Mouse (Mus musculus) neural tube, embryonic 11.5 days (tissue): Measurements from ENCODE around the gene Exosc8. TPM values are rescaled to one million over a fixed set of nuclear protein-coding genes. Genes with fewer than 3 reads are reported as not detected.

Experiments
- ATAC-seq: fragments of 200-750 bp; cut with Nextera tagmentation; 2 replicates; pipeline ENCODE4 v1.8.0; 2017; ENCODE audit warnings: moderate number of reproducible peaks, mild to moderate bottlenecking, moderate TSS enrichment, moderate library complexity; ENCODE audit not compliant: insufficient read depth, low FRiP score, low TSS enrichment
- DNase-seq: peaks from one replicate; pipeline ENCODE4 v3.0.0-alpha.2; 2015; ENCODE audit warnings: low spot score
- H3K27ac ChIP-seq: fragments of 300-500 bp; sonication (generic); 2 replicates; pipeline ENCODE4 v1.5.1; 2014; ENCODE audit warnings: low read depth, mild to moderate bottlenecking, low read length
- H3K27me3 ChIP-seq: fragments of 300-500 bp; sonication (generic); 2 replicates; pipeline ENCODE4 v1.6.1; 2014; ENCODE audit warnings: mild to moderate bottlenecking, low read length, mixed read lengths; ENCODE audit not compliant: control insufficient read depth, insufficient read depth
- H3K36me3 ChIP-seq: fragments of 300-500 bp; sonication (generic); 2 replicates; pipeline ENCODE4 v1.6.1; 2014; ENCODE audit warnings: mild to moderate bottlenecking, low read length, moderate library complexity, mixed read lengths; ENCODE audit not compliant: control insufficient read depth, insufficient read depth
- H3K4me1 ChIP-seq: fragments of 300-500 bp; sonication (generic); 2 replicates; pipeline ENCODE4 v1.6.1; 2014; ENCODE audit warnings: low read length, mixed read lengths; ENCODE audit not compliant: control insufficient read depth, insufficient read depth
- H3K4me2 ChIP-seq: fragments of 300-500 bp; sonication (generic); 2 replicates; pipeline ENCODE4 v1.6.1; 2014; ENCODE audit warnings: low read depth, mild to moderate bottlenecking, moderate library complexity
- H3K4me3 ChIP-seq: fragments of 300-500 bp; sonication (generic); 2 replicates; pipeline ENCODE4 v1.5.1; 2014; ENCODE audit warnings: low read depth, low read length
- H3K9ac ChIP-seq: fragments of 300-500 bp; sonication (generic); 2 replicates; pipeline ENCODE4 v1.6.1; 2014; ENCODE audit warnings: mild to moderate bottlenecking, low read length
- H3K9me3 ChIP-seq: fragments of 300-500 bp; sonication (generic); 2 replicates; pipeline ENCODE4 v1.6.1; 2016; ENCODE audit warnings: low read length; ENCODE audit not compliant: control insufficient read depth
- WGBS: fragments of 180-500 bp; shearing (Covaris S2); extraction: QIAGEN DNeasy Blood & Tissue Kit; methylation state at CpG from one replicate; pipeline ENCODE4 v1.1.7; 2014; 5-methylcytosine and 5-hydroxymethylcytosine counted together
- polyA plus RNA-seq: library from polyadenylated mRNA; unstranded; fragments of >200 nt; fragmentation: Nextera tagmentation; extraction: Ambion mirVana; gene quantifications from 2 replicates; pipeline ENCODE4 v1.2.1, GENCODE M21; 2014

Exosc8 gene
- polyA plus RNA-seq, 1 experiment from 2014 or later = 138 TPM

DNA sequence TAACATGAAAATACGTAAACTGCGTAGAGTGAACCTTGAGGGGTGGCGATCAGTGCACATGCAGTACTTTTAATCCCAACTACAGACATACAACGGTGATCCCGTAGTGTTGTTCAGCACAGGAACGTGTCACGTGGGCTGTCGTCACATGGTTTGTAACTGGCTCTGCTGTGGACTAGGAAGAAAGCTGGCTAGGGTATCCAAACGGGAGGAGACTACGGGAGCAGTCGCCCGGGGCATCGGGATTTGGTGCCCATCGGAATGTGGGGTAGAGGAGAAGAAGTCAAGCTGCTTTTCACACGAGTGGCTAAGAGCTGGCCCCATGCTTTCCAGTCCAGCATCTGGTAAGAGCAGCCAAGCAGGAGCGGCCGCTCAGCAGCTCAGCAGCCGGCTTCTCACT lies 29.2 kb upstream of the Exosc8 start:
- ATAC-seq (no peak), DNase-seq (no peak)
- no peak overlapping the region for H3K9ac ChIP-seq
- H3K9me3 ChIP-seq = no peaks in the 10 kb centered on the region
- H3K27ac ChIP-seq = no peak overlapping the region
- no peaks in the 10 kb centered on the region for H3K4me1 ChIP-seq
- no peak overlapping the region for H3K4me2 ChIP-seq
- H3K27me3 ChIP-seq = no peaks in the 10 kb centered on the region
- no peaks in the 10 kb centered on the region for H3K36me3 ChIP-seq
- 71% methylated on average over 18 of the region's 18 CpGs for WGBS
- H3K4me3 ChIP-seq = no peak overlapping the region

DNA sequence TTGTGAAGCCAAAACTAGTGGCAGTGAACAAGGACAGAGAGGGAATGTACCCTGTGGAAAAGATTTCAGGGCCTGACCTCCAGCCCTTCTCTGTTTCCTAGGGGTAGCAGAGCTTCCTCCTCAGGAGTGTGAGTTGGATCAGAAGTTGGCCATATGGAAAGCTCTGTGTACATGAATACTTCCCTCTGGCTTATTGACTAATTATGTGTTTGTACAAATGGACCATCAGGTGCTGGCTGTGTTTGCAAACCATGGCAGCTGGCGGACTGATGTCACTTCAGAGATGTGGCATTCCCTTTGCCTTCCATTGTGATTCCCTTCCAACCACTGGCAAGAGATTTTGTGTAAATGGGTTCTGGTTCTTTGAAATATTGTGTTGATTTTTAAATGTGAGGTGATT lies 26.1 kb upstream of the Exosc8 start:
- no peak overlapping the region for H3K4me3 ChIP-seq
- no peak overlapping the region for H3K4me2 ChIP-seq
- H3K9me3 ChIP-seq = no peaks in the 10 kb centered on the region
- H3K27ac ChIP-seq = no peak overlapping the region
- H3K36me3 ChIP-seq = no peaks in the 10 kb centered on the region
- peaks cover 2% of the 10 kb centered on the region; the same call in 1 of the 2 replicates for H3K4me1 ChIP-seq
- H3K27me3 ChIP-seq = 0 out of 2 replicates have a peak, but pooled peaks cover 2% of the 10 kb centered on the region
- ATAC-seq = no peak
- no peak overlapping the region for H3K9ac ChIP-seq
- whole genome bisulfite sequencing = 80% methylated on average over 1 of the region's 1 CpGs
- no peak for DNase-seq

DNA sequence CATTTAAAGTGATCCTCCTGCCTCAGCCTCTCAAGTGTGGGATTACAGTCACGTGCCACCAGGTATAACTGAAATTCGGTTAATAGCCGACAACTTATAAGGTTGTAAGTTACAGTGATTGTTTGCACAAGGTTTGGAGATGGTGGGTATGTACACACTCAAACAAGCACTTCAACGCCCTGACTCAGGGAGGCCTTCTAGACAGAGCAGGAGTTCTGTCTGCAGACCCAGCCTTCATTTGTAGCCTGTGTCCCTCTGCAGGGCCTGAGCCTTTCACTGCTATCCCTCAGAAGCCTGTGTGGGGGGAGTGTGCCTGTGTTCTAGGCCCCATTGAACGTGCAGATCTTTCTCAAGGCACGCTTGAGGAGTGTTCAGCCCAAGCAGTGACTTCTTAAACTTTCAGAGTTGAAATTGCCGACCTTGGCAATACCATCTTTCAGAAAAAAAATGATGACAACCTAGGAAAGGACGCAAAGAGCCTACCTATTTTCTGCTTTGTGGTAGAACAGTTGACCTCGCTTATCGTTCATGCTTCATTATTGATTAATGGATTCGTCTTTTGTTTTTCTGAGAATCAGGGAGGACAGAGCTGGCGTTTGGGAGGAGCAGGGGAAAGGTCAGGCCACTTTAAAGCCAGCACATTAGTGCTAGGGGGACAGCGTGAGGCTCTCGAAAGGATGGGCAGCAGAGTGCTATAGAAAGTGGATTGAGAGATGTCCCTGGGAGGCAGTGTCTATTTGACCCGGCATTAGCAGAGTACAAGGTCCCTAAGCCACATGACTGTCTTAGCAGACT lies 25.3 kb upstream of the Exosc8 start:
- Histone ChIP-seq H3K9ac (no peak overlapping the region), H3K9me3 (no peaks in the 10 kb centered on the region), H3K27ac (no peak overlapping the region), H3K36me3 (no peaks in the 10 kb centered on the region), H3K4me1 (peaks cover 5% of the 10 kb centered on the region; the same call in 1 of the 2 replicates), H3K27me3 (peaks cover 8% of the 10 kb centered on the region; the same call in 1 of the 2 replicates), H3K4me2 (no peak overlapping the region), H3K4me3 (no peak overlapping the region)
- ATAC-seq = no peak
- no peak for DNase-seq
- WGBS = 61% methylated on average over 15 of the region's 15 CpGs

DNA sequence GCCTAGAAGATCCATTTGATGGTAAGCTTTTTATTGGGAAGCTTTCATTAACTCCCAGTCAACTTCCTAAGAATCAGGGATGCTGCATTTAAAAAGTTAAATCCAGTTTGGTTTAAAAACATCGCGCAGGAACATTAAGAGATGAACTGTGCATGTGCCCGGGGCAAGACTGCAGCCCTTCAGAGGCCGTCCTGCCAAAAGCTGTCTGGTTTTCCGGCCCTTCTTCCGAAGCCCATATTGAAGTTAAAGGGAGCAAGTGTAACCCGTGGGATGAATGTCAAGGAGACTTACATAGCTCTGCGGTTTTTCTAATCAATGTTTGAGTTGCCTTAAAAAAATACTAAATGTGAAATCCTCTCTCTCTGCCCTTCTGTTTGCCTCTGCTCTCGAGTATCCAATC lies 24.0 kb upstream of the Exosc8 start:
- no peak overlapping the region for H3K4me2 ChIP-seq
- DNase-seq (no peak), ATAC-seq (no peak)
- WGBS = 84% methylated on average over 9 of the region's 9 CpGs
- no peaks in the 10 kb centered on the region for H3K36me3 ChIP-seq
- H3K9me3 ChIP-seq = no peaks in the 10 kb centered on the region
- H3K27me3 ChIP-seq = peaks cover 15% of the 10 kb centered on the region; the same call in 1 of the 2 replicates
- H3K27ac ChIP-seq = no peak overlapping the region
- H3K9ac ChIP-seq = no peak overlapping the region
- H3K4me1 ChIP-seq = peaks cover 5% of the 10 kb centered on the region; the same call in 1 of the 2 replicates
- no peak overlapping the region for H3K4me3 ChIP-seq

DNA sequence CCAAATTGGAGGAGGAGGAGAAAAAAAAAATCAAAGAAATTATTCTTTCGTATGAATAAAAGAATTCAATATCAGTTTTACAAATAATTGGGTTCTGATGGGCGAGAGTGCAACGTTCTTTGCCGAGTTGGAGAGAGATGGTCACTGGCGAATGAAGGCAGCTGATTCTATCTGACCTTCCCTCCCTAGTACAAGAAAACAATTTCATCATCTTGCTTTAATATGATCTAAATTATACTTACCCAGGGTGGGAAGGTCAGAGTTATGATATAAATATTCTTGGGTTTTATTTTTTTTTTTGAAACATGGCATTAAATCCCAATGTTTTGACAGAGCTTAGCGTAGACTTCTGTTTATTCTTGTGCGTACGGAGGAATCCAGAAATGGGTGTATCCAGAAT lies 22.3 kb upstream of the Exosc8 start:
- no peak for ATAC-seq
- Histone ChIP-seq H3K4me2 (no peak overlapping the region), H3K36me3 (no peaks in the 10 kb centered on the region), H3K4me1 (peaks cover 5% of the 10 kb centered on the region; the same call in 1 of the 2 replicates), H3K27me3 (peaks cover 15% of the 10 kb centered on the region; the same call in 1 of the 2 replicates), H3K9ac (no peak overlapping the region), H3K27ac (no peak overlapping the region), H3K9me3 (no peaks in the 10 kb centered on the region), H3K4me3 (no peak overlapping the region)
- 87% methylated on average over 8 of the region's 8 CpGs for WGBS
- DNase-seq = no peak

DNA sequence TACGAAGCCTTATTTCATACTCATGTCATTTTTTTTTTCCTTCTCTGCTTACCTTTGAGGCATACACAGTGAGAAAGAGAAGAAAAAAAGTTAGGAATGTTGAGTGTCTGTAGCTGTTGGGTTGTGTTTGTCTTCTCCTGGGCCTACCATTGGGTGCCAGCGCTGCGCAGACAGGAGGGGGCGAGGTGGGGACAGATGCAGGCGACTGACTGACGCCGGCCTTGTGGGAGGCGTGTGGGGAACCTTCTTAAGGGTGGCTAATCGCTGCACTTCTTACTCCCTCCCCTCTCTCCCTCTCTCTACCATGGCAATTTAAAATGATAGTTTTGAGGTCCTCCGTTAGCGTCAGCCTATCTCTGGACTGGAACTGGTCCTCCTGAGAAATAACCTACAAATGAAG lies 20.9 kb upstream of the Exosc8 start:
- H3K4me3 ChIP-seq = peak overlapping the region; percentile 59
- H3K4me1 ChIP-seq = peaks cover 5% of the 10 kb centered on the region; the same call in 1 of the 2 replicates
- H3K9me3 ChIP-seq = no peaks in the 10 kb centered on the region
- peak overlapping the region; percentile 47; the same call in 1 of the 2 replicates for H3K9ac ChIP-seq
- DNase-seq (no peak), ATAC-seq (no peak; the same call in 1 of the 2 replicates)
- H3K4me2 ChIP-seq = peak overlapping the region; percentile 100
- no peaks in the 10 kb centered on the region for H3K36me3 ChIP-seq
- no peak overlapping the region for H3K27ac ChIP-seq
- peaks cover 15% of the 10 kb centered on the region; the same call in 1 of the 2 replicates for H3K27me3 ChIP-seq
- 2% methylated on average over 11 of the region's 11 CpGs for WGBS

DNA sequence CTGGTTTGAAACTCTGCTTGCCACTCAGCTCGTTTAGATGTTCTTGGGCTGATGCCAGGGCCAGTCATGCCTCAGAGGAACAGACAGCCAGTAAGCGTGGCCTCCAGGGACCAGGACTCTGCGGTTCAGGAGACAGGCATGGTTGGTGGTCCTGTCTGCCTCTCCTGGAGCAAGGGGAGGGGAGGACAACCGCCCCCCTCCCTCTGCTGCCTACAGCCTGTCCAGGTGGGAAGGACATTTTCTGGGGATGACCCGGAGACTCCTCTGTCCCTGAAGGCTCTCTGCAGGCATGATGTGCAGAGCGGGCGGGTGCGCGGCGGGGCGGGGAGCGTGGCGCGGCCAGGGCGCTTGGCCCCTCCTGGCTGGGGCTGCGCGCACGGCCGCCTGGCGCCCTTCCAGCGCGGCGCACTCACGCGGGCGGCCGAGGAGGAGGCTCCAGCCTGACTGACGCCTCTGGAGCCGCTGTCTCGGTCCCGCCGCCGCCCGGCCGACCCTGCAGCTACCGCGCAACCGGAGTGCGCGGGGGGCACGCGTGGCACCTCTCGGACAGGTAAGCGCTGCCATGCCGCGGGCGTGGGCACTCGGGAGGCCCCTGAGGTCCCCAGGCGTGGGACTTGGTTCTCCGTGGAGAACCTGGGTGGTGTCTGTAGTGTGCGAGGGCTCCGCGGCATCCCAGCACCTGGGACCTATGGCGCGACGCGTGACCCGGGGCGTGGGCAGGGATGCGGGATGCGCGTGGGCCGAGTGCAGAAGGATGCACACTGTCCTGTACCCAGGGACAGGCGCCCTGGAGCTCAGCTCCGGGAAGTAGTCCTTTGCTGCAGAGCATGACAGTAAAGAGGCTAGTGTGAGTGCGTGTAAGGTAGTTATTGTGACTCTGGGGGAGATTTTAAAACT lies 20.2 kb upstream of the Exosc8 start, which contains the start of gene Smad9:
TSS of gene Smad9 (plus strand) at position 438 of the 897 bp plus-strand sequence.
- peak within 1 kb of the TSS; percentile 100 for H3K4me2 ChIP-seq
- no peaks in the 10 kb centered on the region; the same call in 1 of the 2 replicates for H3K36me3 ChIP-seq
- peak; percentile 75 for DNase-seq
- no peaks in the 10 kb centered on the region for H3K9me3 ChIP-seq
- peak within 1 kb of the TSS; percentile 47 for H3K9ac ChIP-seq
- 2% methylated on average over 58 of the region's 66 CpGs for WGBS
- peak; percentile 60; the same call in 1 of the 2 replicates for ATAC-seq
- H3K27me3 ChIP-seq = peaks cover 15% of the 10 kb centered on the region; the same call in 1 of the 2 replicates
- peak within 1 kb of the TSS; percentile 59 for H3K4me3 ChIP-seq
- peaks cover 5% of the 10 kb centered on the region; the same call in 1 of the 2 replicates for H3K4me1 ChIP-seq
- no peak within 1 kb of the TSS for H3K27ac ChIP-seq

DNA sequence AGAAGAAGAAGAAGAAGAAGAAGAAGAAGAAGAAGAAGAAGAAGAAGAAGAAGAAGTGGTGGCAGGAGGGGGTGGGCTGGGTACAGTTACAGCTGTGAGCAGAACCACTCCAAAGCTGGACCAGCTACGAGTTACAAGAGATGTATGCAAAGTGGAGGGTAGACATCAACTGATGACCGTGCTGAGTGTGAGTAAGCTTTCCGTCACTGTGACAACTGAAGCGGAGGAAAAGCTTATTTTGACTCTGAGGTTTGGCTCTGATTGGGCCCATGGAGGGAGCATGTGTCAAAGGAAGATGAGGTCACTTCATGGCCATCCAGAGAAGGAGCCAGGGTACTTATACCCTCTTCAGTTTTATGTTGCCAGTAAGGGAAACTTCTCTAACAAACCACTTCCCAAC lies 18.2 kb upstream of the Exosc8 start:
- no peak overlapping the region for H3K4me3 ChIP-seq
- no peaks in the 10 kb centered on the region for H3K9me3 ChIP-seq
- DNase-seq (no peak), ATAC-seq (no peak)
- H3K4me1 ChIP-seq = peaks cover 5% of the 10 kb centered on the region; the same call in 1 of the 2 replicates
- H3K9ac ChIP-seq = no peak overlapping the region
- H3K27me3 ChIP-seq = peaks cover 15% of the 10 kb centered on the region; the same call in 1 of the 2 replicates
- H3K27ac ChIP-seq = no peak overlapping the region
- 82% methylated on average over 4 of the region's 4 CpGs for WGBS
- H3K36me3 ChIP-seq = peaks cover 6% of the 10 kb centered on the region; the same call in 1 of the 2 replicates
- H3K4me2 ChIP-seq = no peak overlapping the region
